Mouse (Mus musculus) spleen, adult 2 months (tissue): ENCODE measurements around the gene Prl7d1. TPM values are rescaled to one million over a fixed set of nuclear protein-coding genes. Genes with fewer than 3 reads are reported as not detected.
"Not testable (repeated sequence)": the region's sequence is repeated elsewhere in the genome, so short reads cannot be mapped to it uniquely, and the experiment has no call there.

Experiments used
- DNase-seq, 2 experiments: peaks; one replicate each; pipeline versions ENCODE4 v3.0.0 to v3.0.0-alpha.2; 2012 to 2021; ENCODE audit warnings: low spot score in 2 of 2, low read depth in 1 of 2
- H3K27ac ChIP-seq: fragments of 200-500 bp; 2 replicates; pipeline ENCODE4 v1.5.1; 2012; ENCODE audit warnings: low read length, inconsistent platforms; ENCODE audit not compliant: insufficient read depth
- H3K27me3 ChIP-seq: fragments of 200-500 bp; 2 replicates; pipeline ENCODE4 v1.6.1; 2012; ENCODE audit warnings: mild to moderate bottlenecking, moderate library complexity, low read length, inconsistent platforms; ENCODE audit not compliant: control insufficient read depth, insufficient read depth
- H3K36me3 ChIP-seq: fragments of 200-500 bp; 2 replicates; pipeline ENCODE4 v1.6.1; 2012; ENCODE audit warnings: mild to moderate bottlenecking, low read length, inconsistent platforms; ENCODE audit not compliant: control insufficient read depth, insufficient read depth
- H3K4me1 ChIP-seq: fragments of 200-500 bp; 2 replicates; pipeline ENCODE4 v1.6.1; 2011; ENCODE audit warnings: inconsistent platforms; ENCODE audit not compliant: control insufficient read depth, insufficient read depth, insufficient read length
- H3K4me3 ChIP-seq: fragments of 200-500 bp; 2 replicates; pipeline ENCODE4 v1.5.1; 2011; ENCODE audit warnings: mild to moderate bottlenecking, inconsistent platforms; ENCODE audit not compliant: insufficient read depth, insufficient read length; ENCODE audit errors: extremely low read depth
- CTCF ChIP-seq: fragments of 200-500 bp; IDR thresholded peaks from 2 replicates; pipeline ENCODE4 v1.5.1; 2011; ENCODE audit warnings: mild to moderate bottlenecking, inconsistent platforms; ENCODE audit not compliant: insufficient read depth, insufficient read length, insufficient replicate concordance; ENCODE audit errors: extremely low read depth
- POLR2A ChIP-seq: fragments of 200-500 bp; IDR thresholded peaks from 2 replicates; pipeline ENCODE4 v1.6.1; 2011; ENCODE audit warnings: low read depth, low read length, inconsistent platforms
- WGBS: fragments of 180-500 bp; shearing (Covaris S2); methylation state at CpG from one replicate; pipeline ENCODE4 v1.1.7; 2018; 5-methylcytosine and 5-hydroxymethylcytosine counted together
- polyA plus RNA-seq: library from polyadenylated mRNA; depleted of rRNA; stranded (reverse); fragments of >200 nt; gene quantifications from 2 replicates; pipeline ENCODE4 v1.2.3, GENCODE M21; 2012; rRNA removed

The Prl7d1 gene
- polyA plus RNA-seq, result not detected in 2 replicates

GRCm38 (mm10) chr13:27716636-27717035, at the start of gene Prl7d1:
Gene Prl7d1 (minus strand): TSS chr13:27716736.
- WGBS, result 92% methylated on average over 5 of the region's 5 CpGs
- Histone ChIP-seq H3K4me1 (no peaks in the 10 kb centered on the region), H3K36me3 (no peaks in the 10 kb centered on the region), H3K27ac (no peak within 1 kb of the TSS), H3K27me3 (no peaks in the 10 kb centered on the region), H3K4me3 (no peak within 1 kb of the TSS)
- no peak for TF ChIP-seq CTCF
- no peak for TF ChIP-seq POLR2A
- no peak for DNase-seq

- 87% methylated on average over 10 of the region's 10 CpGs for WGBS
- H3K27me3 ChIP-seq, result no peaks in the 10 kb centered on the region
- TF ChIP-seq POLR2A, result no peak
- no peak for TF ChIP-seq CTCF
Measured at GRCm38 (mm10) chr13:27734512-27735186, 18.1 kb upstream of the Prl7d1 start.

GRCm38 (mm10) chr13:27730286-27730959, 13.9 kb upstream of the Prl7d1 start:
- not testable (repeated sequence) for H3K36me3 ChIP-seq, H3K4me1 ChIP-seq, H3K27me3 ChIP-seq, H3K27ac ChIP-seq, H3K4me3 ChIP-seq, DNase-seq
- WGBS, result 77% methylated on average over 5 of the region's 5 CpGs

More at GRCm38 (mm10) chr13:27734512-27735186, 18.1 kb upstream of the Prl7d1 start:
- Histone ChIP-seq H3K36me3 (no peaks in the 10 kb centered on the region), H3K4me3 (no peak overlapping the region), H3K27ac (no peak overlapping the region), H3K4me1 (no peaks in the 10 kb centered on the region; the same call in 1 of the 2 replicates)
- no peak for DNase-seq

- DNase-seq, H3K36me3 ChIP-seq, H3K27me3 ChIP-seq, H3K4me3 ChIP-seq, H3K4me1 ChIP-seq, H3K27ac ChIP-seq: not testable (repeated sequence)
- 86% methylated on average over 3 of the region's 3 CpGs for WGBS
Measured at GRCm38 (mm10) chr13:27725057-27725456, 8.5 kb upstream of the Prl7d1 start.

GRCm38 (mm10) chr13:27706521-27706920, 10.0 kb downstream of the Prl7d1 start:
- DNase-seq, result no peak
- 65% methylated on average over 2 of the region's 2 CpGs for WGBS
- no peak for TF ChIP-seq CTCF
- TF ChIP-seq POLR2A, result no peak

GRCm38 (mm10) chr13:27667936-27668335, 48.6 kb downstream of the Prl7d1 start, which contains the start of gene Prl7a2:
Gene Prl7a2 (minus strand): TSS chr13:27668036.
- Histone ChIP-seq H3K4me1 (no peaks in the 10 kb centered on the region), H3K36me3 (no peaks in the 10 kb centered on the region), H3K27ac (no peak within 1 kb of the TSS), H3K4me3 (no peak within 1 kb of the TSS), H3K27me3 (no peaks in the 10 kb centered on the region)
- 81% methylated on average over 4 of the region's 4 CpGs for WGBS
- TF ChIP-seq POLR2A, result no peak
- TF ChIP-seq CTCF, result no peak
- no peak for DNase-seq

More at GRCm38 (mm10) chr13:27706521-27706920, 10.0 kb downstream of the Prl7d1 start:
- Histone ChIP-seq H3K4me3 (no peak overlapping the region), H3K4me1 (no peaks in the 10 kb centered on the region), H3K27me3 (no peaks in the 10 kb centered on the region), H3K27ac (no peak overlapping the region), H3K36me3 (no peaks in the 10 kb centered on the region)

- Histone ChIP-seq H3K4me1 (no peaks in the 10 kb centered on the region), H3K36me3 (no peaks in the 10 kb centered on the region), H3K27ac (no peak overlapping the region), H3K4me3 (no peak overlapping the region), H3K27me3 (no peaks in the 10 kb centered on the region)
- TF ChIP-seq CTCF, result no peak
- TF ChIP-seq POLR2A, result no peak
- DNase-seq, result no peak
- WGBS, result 70% methylated on average over 2 of the region's 2 CpGs
Measured at GRCm38 (mm10) chr13:27660747-27661146, 55.8 kb downstream of the Prl7d1 start.

Other genes with a start within 250 kb of the Prl7d1 start
- not detected in 2 replicates for gene Prl8a8, start 203.5 kb downstream of the Prl7d1 start, polyA plus RNA-seq
- not detected in 2 replicates for gene Prl8a9, start 152.1 kb downstream of the Prl7d1 start, polyA plus RNA-seq
- gene Prl8a1, start 134.6 kb downstream of the Prl7d1 start, polyA plus RNA-seq, result not detected in 2 replicates
- gene Prl7b1, start 106.2 kb downstream of the Prl7d1 start, polyA plus RNA-seq, result not detected in 2 replicates
- gene Prl7a1, start 74.2 kb downstream of the Prl7d1 start, polyA plus RNA-seq, result not detected in 2 replicates
- gene Prl7a2, start 48.7 kb downstream of the Prl7d1 start, polyA plus RNA-seq, result not detected in 2 replicates
- gene Prl7c1, start 64.1 kb upstream of the Prl7d1 start, polyA plus RNA-seq, result not detected in 2 replicates
- gene Prl2a1, start 84.9 kb upstream of the Prl7d1 start, polyA plus RNA-seq, result not detected in 2 replicates
- not detected in 2 replicates for gene Prl2c1, start 132.6 kb upstream of the Prl7d1 start, polyA plus RNA-seq